Mouse (Mus musculus) myocyte (in vitro differentiated cells): ENCODE measurements around the gene Chd2. TPM values are rescaled to one million over a fixed set of nuclear protein-coding genes. Genes with fewer than 3 reads are reported as not detected.
"Not testable (repeated sequence)": the region's sequence is repeated elsewhere in the genome, so short reads cannot be mapped to it uniquely, and the experiment has no call there.

Experiments used
- H3K27me3 ChIP-seq: one replicate; pipeline ENCODE4 v1.6.1; 2011; ENCODE audit not compliant: control insufficient read depth, insufficient read depth, insufficient read length
- H3K36me3 ChIP-seq: one replicate; pipeline ENCODE4 v1.6.1; 2011; ENCODE audit not compliant: control insufficient read depth, insufficient read depth
- H3K4me2 ChIP-seq: one replicate; pipeline ENCODE4 v1.6.1; 2011; ENCODE audit warnings: low read depth, control low read depth
- H3K4me3 ChIP-seq: one replicate; pipeline ENCODE4 v1.5.1; 2011; ENCODE audit warnings: mild to moderate bottlenecking, control low read depth, moderate library complexity
- H3K79me2 ChIP-seq: one replicate; pipeline ENCODE4 v1.6.1; 2011; ENCODE audit not compliant: control insufficient read depth, insufficient read depth
- H3ac ChIP-seq: one replicate; pipeline ENCODE4 v1.6.1; 2011; ENCODE audit not compliant: control insufficient read depth, insufficient read length
- CEBPB ChIP-seq: IDR thresholded peaks from 2 replicates; pipeline ENCODE4 v1.6.1; 2011; ENCODE audit warnings: mild to moderate bottlenecking, moderate library complexity; ENCODE audit not compliant: poor library complexity, insufficient read depth, severe bottlenecking
- E2F4 ChIP-seq: IDR thresholded peaks from one replicate; pipeline ENCODE4 v1.6.1; 2011; ENCODE audit warnings: mild to moderate bottlenecking, control low read depth, moderate library complexity; ENCODE audit not compliant: insufficient read depth
- MAX ChIP-seq: IDR thresholded peaks from one replicate; pipeline ENCODE4 v1.6.1; 2011; ENCODE audit warnings: low read depth, mild to moderate bottlenecking, control low read depth
- MYOD1 ChIP-seq, 3 experiments: IDR thresholded peaks; one replicate each; pipeline ENCODE4 v1.6.1; 2011; ENCODE audit warnings: control low read depth in 2 of 3, low read depth in 2 of 3, mild to moderate bottlenecking in 2 of 3, moderate library complexity in 1 of 3; ENCODE audit not compliant: insufficient read length in 2 of 3, control insufficient read depth in 1 of 3
- MYOG ChIP-seq, 3 experiments: IDR thresholded peaks; one replicate each; pipeline ENCODE4 v1.6.1; 2011; ENCODE audit warnings: control low read depth in 2 of 3, low read depth in 2 of 3, mild to moderate bottlenecking in 2 of 3; ENCODE audit not compliant: insufficient read length in 2 of 3, control insufficient read depth in 1 of 3, insufficient read depth in 1 of 3
- POLR2A ChIP-seq: IDR thresholded peaks from one replicate; pipeline ENCODE4 v1.6.1; 2011; ENCODE audit warnings: low read depth, mild to moderate bottlenecking, control low read depth, moderate library complexity; ENCODE audit not compliant: insufficient read length
- POLR2AphosphoS2 ChIP-seq: IDR thresholded peaks from one replicate; pipeline ENCODE4 v1.6.1; 2011; ENCODE audit warnings: low read depth, control low read depth; ENCODE audit not compliant: insufficient read length
- REST ChIP-seq: IDR thresholded peaks from one replicate; pipeline ENCODE4 v1.6.1; 2011; ENCODE audit warnings: mild to moderate bottlenecking, control low read depth, moderate library complexity; ENCODE audit not compliant: insufficient read depth, insufficient read length
- SRF ChIP-seq: IDR thresholded peaks from one replicate; pipeline ENCODE4 v1.6.1; 2011; ENCODE audit warnings: low read depth; ENCODE audit not compliant: control insufficient read depth, insufficient read length
- TCF12 ChIP-seq: IDR thresholded peaks from one replicate; pipeline ENCODE4 v1.6.1; 2011; ENCODE audit warnings: mild to moderate bottlenecking, control low read depth; ENCODE audit not compliant: poor library complexity, insufficient read depth, severe bottlenecking
- TCF3 ChIP-seq: IDR thresholded peaks from one replicate; pipeline ENCODE4 v1.6.1; 2011; ENCODE audit warnings: low read depth, control low read depth; ENCODE audit not compliant: insufficient read length
- USF1 ChIP-seq: IDR thresholded peaks from one replicate; pipeline ENCODE4 v1.6.1; 2011; ENCODE audit warnings: low read depth, mild to moderate bottlenecking, control low read depth, moderate library complexity
- polyA plus RNA-seq: library from polyadenylated mRNA; unstranded; fragments of >200 nt; fragmentation: generic; extraction: Trizol; gene quantifications from one replicate; pipeline ENCODE4 v1.2.1, GENCODE M21; 2012; ENCODE audit warnings: missing spikeins

Chd2 gene
- polyA plus RNA-seq, 1 experiment = 7.9 TPM

GRCm38 (mm10) chr7:73520231-73520630 is 21.4 kb downstream of the Chd2 start:
- no peak overlapping the region for H3K4me3 ChIP-seq
- no peak overlapping the region for H3ac ChIP-seq
- no peak overlapping the region for H3K4me2 ChIP-seq
- peaks cover 85% of the 10 kb centered on the region for H3K79me2 ChIP-seq
- peaks cover 39% of the 10 kb centered on the region for H3K36me3 ChIP-seq
- no peaks in the 10 kb centered on the region for H3K27me3 ChIP-seq
- TF ChIP-seq MAX = no peak
- TF ChIP-seq SRF = no peak
- TF ChIP-seq TCF3 = no peak
- TF ChIP-seq USF1 = no peak
- TF ChIP-seq E2F4 = no peak
- TF ChIP-seq MYOD1 (IDR thresholded peaks at IDR 0.05; ENCODE audit: control insufficient read depth in 1 of 3, insufficient read length in 2 of 3, low read depth in 2 of 3) = no peak
- TF ChIP-seq CEBPB = no peak
- TF ChIP-seq POLR2A = no peak
- no peak for TF ChIP-seq POLR2AphosphoS2
- no peak for TF ChIP-seq TCF12
- TF ChIP-seq REST = no peak
- TF ChIP-seq MYOG (IDR thresholded peaks at IDR 0.05; ENCODE audit: control insufficient read depth in 1 of 3, insufficient read depth in 1 of 3, insufficient read length in 2 of 3, low read depth in 2 of 3) = no peak

DNA sequence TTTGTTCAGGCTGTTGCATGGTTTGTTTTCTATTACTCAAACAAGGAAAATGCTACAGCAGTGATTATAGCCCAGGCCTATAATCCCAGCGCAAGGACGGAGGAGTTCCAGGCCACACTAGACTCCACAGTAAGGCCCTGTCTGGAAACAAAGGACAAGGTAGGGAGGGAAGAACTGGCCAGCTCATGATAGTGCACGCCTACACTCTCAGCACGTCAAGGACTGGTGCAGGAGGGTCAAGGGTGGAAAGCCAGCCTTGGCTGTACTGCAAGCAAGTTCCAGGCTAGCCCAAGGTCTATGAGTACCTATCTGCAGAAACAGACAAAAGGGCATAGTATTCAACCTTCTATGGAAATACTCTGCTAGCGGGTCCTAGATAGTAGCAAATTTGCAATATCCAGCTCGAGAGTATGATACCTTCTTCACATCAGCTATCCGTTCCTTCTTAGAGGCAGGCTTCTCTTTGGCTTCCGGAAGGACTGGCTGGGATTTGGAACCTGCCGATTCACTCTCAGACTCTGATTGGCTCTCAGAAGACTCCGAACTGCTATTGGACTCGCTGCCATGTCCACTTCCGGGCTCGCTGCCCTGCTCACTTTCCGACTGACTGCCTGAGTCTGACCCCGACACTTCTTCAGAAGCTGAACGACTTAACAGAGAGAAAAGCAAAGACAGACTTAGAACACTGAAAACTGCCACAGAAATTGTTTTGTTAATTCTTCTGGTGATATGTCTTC is 22.4 kb downstream of the Chd2 start:
- no peak for TF ChIP-seq MYOD1 (IDR thresholded peaks at IDR 0.05; ENCODE audit: control insufficient read depth in 1 of 3, insufficient read length in 2 of 3, low read depth in 2 of 3)
- TF ChIP-seq USF1 = no peak
- TF ChIP-seq REST = no peak
- TF ChIP-seq MYOG (IDR thresholded peaks at IDR 0.05; ENCODE audit: control insufficient read depth in 1 of 3, insufficient read depth in 1 of 3, insufficient read length in 2 of 3, low read depth in 2 of 3) = no peak
- TF ChIP-seq MAX = no peak
- TF ChIP-seq CEBPB = no peak
- no peak for TF ChIP-seq TCF3
- TF ChIP-seq POLR2A = no peak
- no peak for TF ChIP-seq POLR2AphosphoS2
- TF ChIP-seq E2F4 = no peak
- TF ChIP-seq TCF12 = no peak
- TF ChIP-seq SRF = no peak
- H3K36me3 ChIP-seq = peaks cover 49% of the 10 kb centered on the region
- no peak overlapping the region for H3ac ChIP-seq
- no peak overlapping the region for H3K4me2 ChIP-seq
- H3K79me2 ChIP-seq = peaks cover 82% of the 10 kb centered on the region
- no peaks in the 10 kb centered on the region for H3K27me3 ChIP-seq
- H3K4me3 ChIP-seq = no peak overlapping the region

- H3K4me3 ChIP-seq, H3K27me3 ChIP-seq, H3K4me2 ChIP-seq, H3ac ChIP-seq: not testable (repeated sequence)
- Histone ChIP-seq H3K79me2 (peaks cover 75% of the 10 kb centered on the region), H3K36me3 (peaks cover 54% of the 10 kb centered on the region)
- TF ChIP-seq POLR2AphosphoS2 = peak; percentile 16
These were observed 23.2 kb downstream of the Chd2 start for GRCm38 (mm10) chr7:73518373-73518980.

DNA sequence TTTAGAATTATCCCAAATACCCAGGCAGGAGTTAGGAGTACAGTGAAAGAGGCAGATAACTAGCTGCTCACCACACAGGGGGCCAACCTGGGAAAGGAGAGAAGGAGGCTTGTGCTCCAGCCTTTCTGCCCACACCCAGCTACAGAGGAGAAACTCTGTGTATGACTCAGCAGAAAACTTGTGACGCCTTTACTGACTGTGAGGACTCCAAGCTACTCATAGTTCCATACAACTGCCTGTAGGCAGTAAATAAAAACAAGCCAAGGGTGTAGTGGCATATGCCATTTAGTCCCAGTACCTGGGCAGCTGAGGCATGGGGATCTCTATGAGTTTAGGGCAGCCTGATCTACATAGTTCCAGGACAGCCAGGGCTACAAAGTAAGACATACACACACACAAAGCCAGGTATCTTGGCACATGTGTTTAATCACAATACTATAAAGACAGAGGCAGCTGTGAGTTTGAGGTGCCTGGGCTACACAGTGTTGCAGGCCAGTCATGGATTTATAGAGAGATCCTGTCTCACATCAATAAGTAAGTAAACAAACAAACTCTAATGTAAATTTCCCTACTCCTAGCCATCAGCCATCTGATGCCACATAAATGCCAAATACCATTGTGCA is 24.1 kb downstream of the Chd2 start:
- H3K79me2 ChIP-seq = peaks cover 68% of the 10 kb centered on the region
- TF ChIP-seq POLR2A (no peak), CEBPB (no peak), REST (no peak), SRF (no peak), MAX (no peak), TCF12 (no peak), USF1 (no peak), TCF3 (no peak), MYOD1 (IDR thresholded peaks at IDR 0.05; ENCODE audit: control insufficient read depth in 1 of 3, insufficient read length in 2 of 3, low read depth in 2 of 3) (no peak), E2F4 (no peak), MYOG (IDR thresholded peaks at IDR 0.05; ENCODE audit: control insufficient read depth in 1 of 3, insufficient read depth in 1 of 3, insufficient read length in 2 of 3, low read depth in 2 of 3) (no peak), POLR2AphosphoS2 (no peak)
- H3K36me3 ChIP-seq = peaks cover 52% of the 10 kb centered on the region
- H3K27me3 ChIP-seq = no peaks in the 10 kb centered on the region
- no peak overlapping the region for H3K4me2 ChIP-seq
- no peak overlapping the region for H3K4me3 ChIP-seq
- H3ac ChIP-seq = no peak overlapping the region

DNA sequence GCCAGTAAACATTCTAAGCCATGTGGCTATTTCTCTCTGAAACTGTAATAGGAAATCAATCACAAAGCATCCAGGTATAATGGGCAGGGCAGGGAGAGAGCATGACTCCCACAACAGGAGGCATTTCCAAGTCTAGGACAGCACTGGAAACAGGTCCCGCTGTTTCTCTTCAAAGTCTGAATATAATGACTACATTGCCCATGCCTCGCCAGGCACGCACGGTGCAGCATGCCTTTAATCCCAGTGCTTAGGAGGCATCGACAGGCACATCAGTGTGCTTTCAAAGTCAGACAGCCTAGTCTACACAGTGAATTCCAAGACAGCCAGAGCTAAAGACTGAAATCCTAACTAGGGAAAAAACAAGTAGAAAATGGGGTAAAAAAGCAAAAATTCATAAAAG is 24.8 kb downstream of the Chd2 start:
- Histone ChIP-seq H3K27me3 (no peaks in the 10 kb centered on the region), H3K4me2 (no peak overlapping the region), H3ac (no peak overlapping the region), H3K4me3 (no peak overlapping the region), H3K79me2 (peaks cover 66% of the 10 kb centered on the region), H3K36me3 (peaks cover 52% of the 10 kb centered on the region)
- TF ChIP-seq SRF = no peak
- TF ChIP-seq POLR2AphosphoS2 = no peak
- TF ChIP-seq TCF12 = no peak
- no peak for TF ChIP-seq TCF3
- TF ChIP-seq USF1 = no peak
- TF ChIP-seq CEBPB = no peak
- no peak for TF ChIP-seq MYOD1 (IDR thresholded peaks at IDR 0.05; ENCODE audit: control insufficient read depth in 1 of 3, insufficient read length in 2 of 3, low read depth in 2 of 3)
- no peak for TF ChIP-seq MYOG (IDR thresholded peaks at IDR 0.05; ENCODE audit: control insufficient read depth in 1 of 3, insufficient read depth in 1 of 3, insufficient read length in 2 of 3, low read depth in 2 of 3)
- no peak for TF ChIP-seq E2F4
- no peak for TF ChIP-seq MAX
- TF ChIP-seq REST = no peak
- no peak for TF ChIP-seq POLR2A
